Mouse (Mus musculus): ENCODE data around the gene Tm4sf4.

DNA sequence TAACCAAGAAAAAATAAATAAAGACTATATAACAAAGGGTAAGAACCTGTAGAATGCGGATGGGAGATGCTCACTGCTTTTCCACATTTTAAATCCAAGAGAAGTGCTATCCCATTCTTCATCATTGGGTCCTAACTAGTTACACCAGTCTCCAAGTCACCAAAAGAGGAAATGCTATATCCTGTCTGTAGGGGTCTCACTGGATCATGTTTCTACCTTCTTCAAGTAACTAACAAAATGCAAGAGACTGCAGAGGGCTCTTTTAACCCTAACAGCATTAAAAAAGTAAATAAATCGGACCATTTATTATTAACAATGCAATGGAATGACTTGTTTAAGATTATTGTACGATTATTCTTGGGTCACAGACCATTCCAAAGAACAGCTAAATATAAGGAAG is 41.2 kb downstream of the Tm4sf4 start:
- TF ChIP-seq CTCF (IDR thresholded peaks at IDR 0.05; ENCODE audit: low read depth): no peak
- no peak for TF ChIP-seq EP300 (IDR thresholded peaks at IDR 0.05; ENCODE audit: low read depth)
